Mouse (Mus musculus) mammary gland, adult 2 months (tissue): ENCODE measurements around the gene Ccnl1. TPM values are rescaled to one million over a fixed set of nuclear protein-coding genes. Genes with fewer than 3 reads are reported as not detected.

Source experiments
- polyA plus RNA-seq: library from polyadenylated mRNA; depleted of rRNA; stranded (reverse); fragments of >200 nt; gene quantifications from 2 replicates; pipeline ENCODE4 v1.2.3, GENCODE M21; 2012; ENCODE audit warnings: low replicate concordance; rRNA removed

Gene Ccnl1
- polyA plus RNA-seq: 54.9 and 155 TPM in 2 replicates

GRCm38 (mm10) chr3:65958102-65958839 is at the start of gene Ccnl1:
Gene Ccnl1, minus strand, starts transcription at chr3:65958249.

